8 mouse cellular contexts compared by ENCODE assay signal in genomic region chr2:59407512-59407988, GRCm38 (mm10).
DNase-seq lines count a peak whose midpoint lies in the region; ATAC-seq and TF ChIP-seq lines count a peak whose summit lies in the region.

No protein-coding gene starts in this region.

- no peaks in the 10 kb centered on the region for H3K9me3 ChIP-seq in heart, embryonic 10.5 days
- H3K9me3 ChIP-seq in midbrain, embryonic 12.5 days, result no peaks in the 10 kb centered on the region
- H3K9me3 ChIP-seq in liver, postnatal 0 days (ENCODE audit: low read length), result no peaks in the 10 kb centered on the region

- no peaks in the 10 kb centered on the region for H3K36me3 ChIP-seq in heart, embryonic 10.5 days
- no peaks in the 10 kb centered on the region for H3K36me3 ChIP-seq in midbrain, embryonic 12.5 days
- H3K36me3 ChIP-seq in liver, postnatal 0 days (replicated peaks; ENCODE audit: insufficient read depth, low read length), result no peaks in the 10 kb centered on the region

- DNase-seq in adrenal gland, postnatal 14 days, result peak; percentile 37
- DNase-seq in adrenal gland, adult 8-10 months, result no peak
- DNase-seq in cerebellum, postnatal 25 days, result peak; percentile 58 to 72
- no peak for DNase-seq in heart, embryonic 10.5 days (ENCODE audit: low spot score)
- peak; percentile 75 to 83 for DNase-seq in layer of hippocampus, adult 8-10 months (ENCODE audit: low spot score in 2 of 2)
- no peak for DNase-seq in liver, postnatal 0 days
- DNase-seq in spleen, postnatal 36 days (ENCODE audit: low spot score in 2 of 2), result no peak

- no peak overlapping the region for H3K4me2 ChIP-seq in midbrain, embryonic 12.5 days (replicated peaks)
- no peak overlapping the region for H3K4me2 ChIP-seq in liver, postnatal 0 days (ENCODE audit: low read depth, low read length)

- peak; percentile 62; the same call in 1 of the 2 replicates for ATAC-seq in midbrain, embryonic 12.5 days (ENCODE audit: low FRiP score, low read depth)
- ATAC-seq in liver, postnatal 0 days, result no peak

- TF ChIP-seq EP300 in liver, postnatal 0 days (IDR thresholded peaks at IDR 0.05; ENCODE audit: low read depth), result no peak

- H3K4me3 ChIP-seq in heart, embryonic 10.5 days, result no peak overlapping the region
- H3K4me3 ChIP-seq in midbrain, embryonic 12.5 days, result no peak overlapping the region
- H3K4me3 ChIP-seq in liver, postnatal 0 days (ENCODE audit: low read depth, low read length), result no peak overlapping the region

- H3K9ac ChIP-seq in midbrain, embryonic 12.5 days (replicated peaks), result no peak overlapping the region
- H3K9ac ChIP-seq in liver, postnatal 0 days (replicated peaks), result no peak overlapping the region

- H3K27me3 ChIP-seq in heart, embryonic 10.5 days (ENCODE audit: insufficient read depth, poor library complexity, severe bottlenecking), result no peaks in the 10 kb centered on the region
- no peaks in the 10 kb centered on the region for H3K27me3 ChIP-seq in midbrain, embryonic 12.5 days
- H3K27me3 ChIP-seq in liver, postnatal 0 days (ENCODE audit: insufficient read depth, low read length), result no peaks in the 10 kb centered on the region

- no peak for TF ChIP-seq CTCF in liver, postnatal 0 days (IDR thresholded peaks at IDR 0.05; ENCODE audit: low read depth)

- peak overlapping the region; percentile 67 for H3K27ac ChIP-seq in heart, embryonic 10.5 days
- no peak overlapping the region for H3K27ac ChIP-seq in midbrain, embryonic 12.5 days (replicated peaks)
- no peak overlapping the region for H3K27ac ChIP-seq in liver, postnatal 0 days (ENCODE audit: low read depth)

- peaks cover 14% of the 10 kb centered on the region for H3K4me1 ChIP-seq in heart, embryonic 10.5 days
- peaks cover 5% of the 10 kb centered on the region; the same call in 1 of the 2 replicates for H3K4me1 ChIP-seq in midbrain, embryonic 12.5 days
- no peaks in the 10 kb centered on the region for H3K4me1 ChIP-seq in liver, postnatal 0 days (ENCODE audit: insufficient read depth)

- WGBS in heart, embryonic 10.5 days, result 68% methylated on average over 13 of the region's 13 CpGs
- WGBS in midbrain, embryonic 12.5 days, result 59% methylated on average over 13 of the region's 13 CpGs
- WGBS in liver, postnatal 0 days (ENCODE audit: insufficient replicate concordance), result 80% methylated on average over 13 of the region's 13 CpGs

Comparison
In these comparisons a context has a peak if more than half of its experiments do, and no peak if none do; other contexts are left out.
1. DNase-seq: peak in adrenal gland, postnatal 14 days (single experiment), cerebellum, postnatal 25 days (2 of 2) and layer of hippocampus, adult 8-10 months (2 of 2); none in adrenal gland, adult 8-10 months (single experiment), heart, embryonic 10.5 days (single experiment), liver, postnatal 0 days (single experiment) and spleen, postnatal 36 days (0 of 2).